In genomic region chr6:88763518-88764077, GRCm38 (mm10) we compare ENCODE assay signal across 25 mouse cellular contexts. TPM values are rescaled to one million over a fixed set of nuclear protein-coding genes. Genes with fewer than 3 reads are reported as not detected.
A peak's percentile ranks its signal among the peaks of the same experiment; 100 is the strongest.
DNase-seq lines count a peak whose midpoint lies in the region; ATAC-seq and TF ChIP-seq lines count a peak whose summit lies in the region.
"Had no signal": no experiment of that assay in that cellular context is flagged by ENCODE, and none has a peak within 500 bp of the region (broad histone marks: within the 10 kb centered on the region; RNA-seq: fewer than 3 reads in every experiment).

No protein-coding gene starts in this region.

- 84% methylated on average over 3 of the region's 3 CpGs for WGBS in heart, adult 2 months
- 90% methylated on average over 3 of the region's 3 CpGs for WGBS in liver, embryonic 15.5 days (ENCODE audit: insufficient replicate concordance)

- H3K79me3 ChIP-seq in C2C12 (ENCODE audit: low read depth): no peaks in the 10 kb centered on the region

- no peak for ATAC-seq in liver, embryonic 15.5 days (ENCODE audit: insufficient read depth)
- ATAC-seq in megakaryocyte-erythroid progenitor cell, adult 5-6 weeks (replicated peaks; ENCODE audit: low FRiP score, low TSS enrichment, poor library complexity, severe bottlenecking): no peak
- ATAC-seq: forebrain, embryonic 14.5 days; lung, postnatal 0 days had no signal

- no peak for DNase-seq in heart, adult 2 months
- no peak for DNase-seq in heart, adult 9 months (ENCODE audit: low spot score in 2 of 2)
- peak; percentile 28 for DNase-seq in 3T3-L1 (ENCODE audit: low read depth, low spot score)
- no peak for DNase-seq in urinary bladder, postnatal 36 days (ENCODE audit: low spot score in 2 of 2)
- DNase-seq: adrenal gland, postnatal 14 days; cerebellum, adult 9-10 months; kidney, adult 11 months; kidney, postnatal 36 days; layer of hippocampus, adult 9-11 months; right cerebral cortex, adult 18-20 months; right cerebral cortex, postnatal 4 days; thymus, adult 2 months had no signal

- no peak for TF ChIP-seq CTCF in heart, adult 2 months (IDR thresholded peaks at IDR 0.05)
- TF ChIP-seq CTCF in C2C12 (IDR thresholded peaks at IDR 0.05; ENCODE audit: control insufficient read depth, insufficient read depth, insufficient read length): no peak

- no peak overlapping the region for H3K4me2 ChIP-seq in liver, embryonic 15.5 days
- H3K4me2 ChIP-seq: heart, embryonic 13.5 days; hindbrain, embryonic 12.5 days; kidney, embryonic 15.5 days; midbrain, embryonic 11.5 days; neural tube, embryonic 15.5 days; stomach, embryonic 15.5 days had no signal

- no peak for TF ChIP-seq POLR2A in heart, adult 2 months (IDR thresholded peaks at IDR 0.05; ENCODE audit: insufficient read depth, low read depth, low read length)

- H3K9ac ChIP-seq in heart, adult 2 months (ENCODE audit: low read depth, low read length): 0 out of 2 replicates have a peak overlapping the region, but pooled peaks have one; percentile 16
- H3K9ac ChIP-seq in liver, embryonic 15.5 days: no peak overlapping the region
- H3K9ac ChIP-seq: hindbrain, embryonic 12.5 days; kidney, embryonic 15.5 days; neural tube, embryonic 15.5 days; stomach, embryonic 15.5 days had no signal

- no peaks in the 10 kb centered on the region for H3K9me3 ChIP-seq in liver, embryonic 15.5 days (replicated peaks)
- H3K9me3 ChIP-seq: heart, embryonic 13.5 days; hindbrain, embryonic 12.5 days; kidney, embryonic 15.5 days; limb, embryonic 10.5 days; neural tube, embryonic 15.5 days; stomach, embryonic 15.5 days had no signal

- H3ac ChIP-seq in C2C12 (ENCODE audit: control insufficient read depth, insufficient read length, low read depth): no peak overlapping the region

- no peaks in the 10 kb centered on the region for H3K27me3 ChIP-seq in heart, adult 2 months (ENCODE audit: control insufficient read depth, insufficient read depth, low read length)
- no peaks in the 10 kb centered on the region for H3K27me3 ChIP-seq in C2C12 (ENCODE audit: control insufficient read depth, insufficient read depth, insufficient read length)
- H3K27me3 ChIP-seq in liver, embryonic 15.5 days: no peaks in the 10 kb centered on the region; the same call in 1 of the 2 replicates
- H3K27me3 ChIP-seq: heart, embryonic 13.5 days; kidney, embryonic 15.5 days; neural tube, embryonic 15.5 days; stomach, embryonic 15.5 days had no signal

- no peaks in the 10 kb centered on the region for H3K79me2 ChIP-seq in heart, adult 2 months (replicated peaks; ENCODE audit: control insufficient read depth, insufficient read depth, low read length)
- no peaks in the 10 kb centered on the region for H3K79me2 ChIP-seq in C2C12 (ENCODE audit: control insufficient read depth, insufficient read depth)

- peak overlapping the region; percentile 59 for H3K27ac ChIP-seq in heart, adult 2 months
- peak overlapping the region; percentile 98 for H3K27ac ChIP-seq in liver, embryonic 15.5 days (replicated peaks)
- H3K27ac ChIP-seq: hindbrain, embryonic 12.5 days; kidney, embryonic 15.5 days; limb, embryonic 10.5 days; neural tube, embryonic 15.5 days had no signal

- intact Hi-C loops in heart, adult 2 months (cut with DNase I): loop anchor here (2.0 kb wide), 1 partner anchor 21 kb away; no protein-coding TSS in a partner anchor

- TF ChIP-seq EP300 in heart, adult 2 months (IDR thresholded peaks at IDR 0.05; ENCODE audit: insufficient read depth, low read depth, low read length): no peak

- peaks cover 15% of the 10 kb centered on the region for H3K36me3 ChIP-seq in heart, adult 2 months (ENCODE audit: control insufficient read depth, insufficient read depth, low read length)
- no peaks in the 10 kb centered on the region for H3K36me3 ChIP-seq in C2C12 (ENCODE audit: control insufficient read depth, insufficient read depth)
- H3K36me3 ChIP-seq in liver, embryonic 15.5 days (replicated peaks): peaks cover 59% of the 10 kb centered on the region
- H3K36me3 ChIP-seq: heart, embryonic 13.5 days; hindbrain, embryonic 12.5 days; kidney, embryonic 15.5 days; limb, embryonic 10.5 days; neural tube, embryonic 15.5 days; stomach, embryonic 15.5 days had no signal

- H3K4me3 ChIP-seq in heart, adult 2 months: no peak overlapping the region
- no peak overlapping the region for H3K4me3 ChIP-seq in C2C12 (ENCODE audit: insufficient read depth, poor library complexity, severe bottlenecking)
- H3K4me3 ChIP-seq in liver, embryonic 15.5 days (replicated peaks): no peak overlapping the region
- H3K4me3 ChIP-seq: erythroblast, embryonic 14.5 days; heart, embryonic 13.5 days; hindbrain, embryonic 12.5 days; kidney, embryonic 15.5 days; limb, embryonic 10.5 days; neural tube, embryonic 15.5 days; stomach, embryonic 15.5 days had no signal

- peaks cover 59% of the 10 kb centered on the region for H3K4me1 ChIP-seq in heart, adult 2 months (ENCODE audit: control insufficient read depth, insufficient read depth, low read length)
- peaks cover 81% of the 10 kb centered on the region for H3K4me1 ChIP-seq in liver, embryonic 15.5 days (replicated peaks)

TF ChIP-seq in C2C12, 6 proteins besides CTCF, POLR2A, EP300 and RAD21:
- TF ChIP-seq MYOD1 (IDR thresholded peaks at IDR 0.05; ENCODE audit: control insufficient read depth, insufficient read length, low read depth) (peak; percentile 5), FOSL1 (IDR thresholded peaks at IDR 0.05; ENCODE audit: insufficient read depth, low read length, poor library complexity, severe bottlenecking) (no peak)

RNA-seq across cellular contexts. Expression of gene Mgll, which starts 39.4 kb away (rescaled TPM):
- total RNA-seq in heart, adult 2 months (2021): 100 to 1,000 TPM in 1 of 2 experiments, 10 to 100 TPM in 1; 88.7 to 102 TPM
- 146 and 188 TPM in 2 replicates for polyA plus RNA-seq in heart, adult 2 months (2012; rRNA removed)
- 1.3 TPM for polyA plus RNA-seq in C2C12 (2012; fragmentation: generic; extraction: Trizol)
- 69.7 and 71.6 TPM in 2 replicates for polyA plus RNA-seq in liver, embryonic 15.5 days (2015; fragmentation: Nextera tagmentation; extraction: Ambion mirVana)
- 17.9 and 19.1 TPM in 2 replicates for total RNA-seq in megakaryocyte-erythroid progenitor cell, adult 5-6 weeks (2014; fragmentation: Nextera tagmentation)
- total RNA-seq in megakaryocyte-erythroid progenitor cell, adult 5-6 weeks (2017): 8.9 and 9.3 TPM in 2 replicates

Comparison
In these comparisons a context has a peak if more than half of its experiments do, and no peak if none do; other contexts are left out.
1. RNA of gene Mgll, which starts 39.4 kb away (polyA plus RNA-seq): 146 to 188 TPM in heart, adult 2 months and 69.7 to 71.6 TPM in liver, embryonic 15.5 days; 1.3 TPM in C2C12 (single experiment); every median in the first group is over 10 times any median in the second.